Mouse (Mus musculus) thymus, postnatal 36 days (tissue): ENCODE results near the gene Hmgb1.
A peak's percentile ranks its signal among the peaks of the same experiment; 100 is the strongest.

Source experiments
- DNase-seq, 2 experiments: peaks; one replicate each; pipeline ENCODE4 v3.0.0; 2022; ENCODE audit warnings: mixed read lengths in 2 of 2

Gene Hmgb1

GRCm38 (mm10) chr5:149184104-149184843 is at the start of gene Hmgb1, which contains the start of gene Uspl1:
Gene Hmgb1, minus strand, starts transcription at chr5:149184489.
Gene Uspl1, plus strand, starts transcription at chr5:149184350.
- peak; percentile 99 for DNase-seq

- peak in 1 of 2 experiments; percentile 39 for DNase-seq
These were observed 45.5 kb upstream of the Hmgb1 start for GRCm38 (mm10) chr5:149229619-149230339.

- peak; percentile 94 to 96 for DNase-seq
These were observed 44.7 kb upstream of the Hmgb1 start for GRCm38 (mm10) chr5:149228700-149229618.

GRCm38 (mm10) chr5:149224666-149225065 is 40.4 kb upstream of the Hmgb1 start:
- DNase-seq = no peak

GRCm38 (mm10) chr5:149221355-149221754 is 37.1 kb upstream of the Hmgb1 start:
- no peak for DNase-seq

GRCm38 (mm10) chr5:149219493-149219892 is 35.2 kb upstream of the Hmgb1 start:
- no peak for DNase-seq

GRCm38 (mm10) chr5:149217524-149218357 is 33.5 kb upstream of the Hmgb1 start:
- DNase-seq = no peak

- no peak for DNase-seq
These were observed 31.3 kb upstream of the Hmgb1 start for GRCm38 (mm10) chr5:149215540-149215939.

GRCm38 (mm10) chr5:149212806-149213205 is 28.5 kb upstream of the Hmgb1 start:
- no peak for DNase-seq

GRCm38 (mm10) chr5:149211041-149211440 is 26.8 kb upstream of the Hmgb1 start:
- DNase-seq = no peak

GRCm38 (mm10) chr5:149209328-149209727 is 25.0 kb upstream of the Hmgb1 start:
- DNase-seq = no peak

- DNase-seq = no peak
These were observed 24.5 kb upstream of the Hmgb1 start for GRCm38 (mm10) chr5:149208776-149209175.

GRCm38 (mm10) chr5:149207661-149208060 is 23.4 kb upstream of the Hmgb1 start:
- no peak for DNase-seq

GRCm38 (mm10) chr5:149206286-149206685 is 22.0 kb upstream of the Hmgb1 start:
- no peak for DNase-seq

- DNase-seq = no peak
These were observed 21.0 kb upstream of the Hmgb1 start for GRCm38 (mm10) chr5:149205265-149205664.

- no peak for DNase-seq
These were observed 20.5 kb upstream of the Hmgb1 start for GRCm38 (mm10) chr5:149204822-149205221.

GRCm38 (mm10) chr5:149203796-149204375 is 19.6 kb upstream of the Hmgb1 start:
- no peak for DNase-seq

GRCm38 (mm10) chr5:149202941-149203340 is 18.7 kb upstream of the Hmgb1 start:
- DNase-seq = no peak

GRCm38 (mm10) chr5:149198782-149199181 is 14.5 kb upstream of the Hmgb1 start:
- DNase-seq = no peak

GRCm38 (mm10) chr5:149196611-149197010 is 12.3 kb upstream of the Hmgb1 start:
- no peak for DNase-seq

GRCm38 (mm10) chr5:149190160-149190559 is 5.9 kb upstream of the Hmgb1 start:
- DNase-seq = no peak

GRCm38 (mm10) chr5:149185806-149186205 is 1.5 kb upstream of the Hmgb1 start:
- no peak for DNase-seq
